Mouse (Mus musculus) erythroblast, embryonic 14.5 days (primary cell): ENCODE measurements around the gene Gpr176. TPM values are rescaled to one million over a fixed set of nuclear protein-coding genes. Genes with fewer than 3 reads are reported as not detected.

Experiments
- H3K27me3 ChIP-seq: 2 replicates; pipeline ENCODE4 v1.6.1; 2012; ENCODE audit warnings: inconsistent platforms; ENCODE audit not compliant: control insufficient read depth
- H3K36me3 ChIP-seq: 2 replicates; pipeline ENCODE4 v1.6.1; 2012; ENCODE audit warnings: mild to moderate bottlenecking, inconsistent platforms; ENCODE audit not compliant: control insufficient read depth
- H3K4me1 ChIP-seq: 2 replicates; pipeline ENCODE4 v1.6.1; 2012; ENCODE audit warnings: inconsistent platforms; ENCODE audit not compliant: control insufficient read depth
- H3K4me3 ChIP-seq: replicated peaks from 2 replicates; pipeline ENCODE3; 2012; ENCODE audit warnings: moderate library complexity, mild to moderate bottlenecking, inconsistent platforms
- H3K9me3 ChIP-seq: 2 replicates; pipeline ENCODE4 v1.6.1; 2012; ENCODE audit warnings: low read length, inconsistent platforms, mixed read lengths; ENCODE audit not compliant: control insufficient read depth
- GATA1 ChIP-seq: IDR thresholded peaks from 2 replicates; pipeline ENCODE4 v1.6.1; 2012; ENCODE audit warnings: low read length, inconsistent platforms, mixed read lengths
- TAL1 ChIP-seq: IDR thresholded peaks from 3 replicates; pipeline ENCODE4 v1.6.1; 2012; ENCODE audit warnings: low read length, inconsistent platforms, mixed read lengths
- polyA plus RNA-seq: library from polyadenylated mRNA; stranded (reverse); fragments of >175 nt; gene quantifications from 2 replicates; pipeline ENCODE4 v1.2.3, GENCODE M21; 2012

Gpr176 gene
- polyA plus RNA-seq, 1 experiment, result not detected

DNA sequence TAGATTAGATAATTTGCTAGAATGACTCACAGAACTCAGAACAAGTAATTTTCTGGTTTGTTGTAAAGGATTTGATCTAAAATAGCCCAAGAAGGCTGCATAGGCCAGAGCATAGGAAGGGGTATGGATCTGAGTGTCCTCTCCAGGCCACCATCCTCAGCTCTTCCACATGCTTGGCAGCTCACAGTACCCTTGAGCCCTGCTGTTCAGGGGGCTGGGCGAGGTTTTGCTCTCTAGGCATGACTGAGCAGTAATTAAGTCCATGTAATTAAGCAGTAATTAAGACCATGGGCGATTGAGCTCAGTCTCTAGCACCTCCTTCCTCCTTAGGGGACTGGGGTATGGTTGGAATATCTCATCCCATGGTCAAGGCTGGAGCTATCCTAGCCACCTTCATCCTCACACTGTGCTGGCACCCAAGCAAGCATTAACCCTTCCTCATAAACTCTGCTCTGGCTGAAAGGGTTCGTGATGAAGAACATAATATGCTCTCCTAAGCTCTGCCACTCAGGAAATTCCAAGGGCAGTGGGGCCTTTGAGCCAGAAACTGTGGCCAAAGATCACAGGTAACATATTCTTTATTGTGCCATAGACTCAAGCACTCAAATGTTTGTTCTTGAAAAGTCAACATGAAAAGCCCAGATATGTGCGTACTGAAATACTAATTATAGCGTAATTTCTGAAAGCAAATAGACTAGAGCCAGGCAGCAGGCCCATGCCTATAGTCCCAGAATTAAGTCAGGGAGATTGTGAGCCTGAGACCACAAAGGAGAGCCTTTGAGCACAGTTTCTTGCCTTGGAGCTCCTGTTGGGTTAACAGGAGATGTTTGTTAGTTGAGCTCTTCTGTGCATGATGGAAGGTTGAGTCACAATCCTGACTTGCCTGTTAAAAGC is 28.9 kb upstream of the Gpr176 start:
- Histone ChIP-seq H3K4me3 (no peak overlapping the region), H3K4me1 (no peaks in the 10 kb centered on the region), H3K27me3 (no peaks in the 10 kb centered on the region), H3K36me3 (peaks cover 15% of the 10 kb centered on the region), H3K9me3 (no peaks in the 10 kb centered on the region)
- no peak for TF ChIP-seq TAL1

DNA sequence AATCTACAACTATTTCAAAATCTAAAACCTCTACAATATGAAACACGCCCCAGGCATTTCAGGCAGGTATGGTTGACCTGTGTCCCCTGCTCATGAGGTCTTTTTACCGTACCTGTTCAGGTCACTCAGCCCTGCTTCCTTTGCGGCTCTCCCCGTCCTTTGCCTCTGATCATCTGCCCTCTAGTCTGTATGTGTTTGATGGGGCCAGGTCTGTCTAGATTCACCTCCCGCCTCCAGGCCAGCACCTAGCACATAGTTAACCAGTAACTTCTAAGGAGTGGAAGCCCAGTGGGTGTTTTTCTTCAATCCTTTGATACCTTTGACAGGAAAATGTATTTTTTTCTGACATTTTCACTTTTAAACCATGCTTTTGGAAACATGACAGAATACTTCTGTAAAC is 26.5 kb upstream of the Gpr176 start:
- Histone ChIP-seq H3K4me3 (no peak overlapping the region), H3K9me3 (no peaks in the 10 kb centered on the region), H3K4me1 (no peaks in the 10 kb centered on the region), H3K36me3 (peaks cover 8% of the 10 kb centered on the region), H3K27me3 (no peaks in the 10 kb centered on the region)
- TF ChIP-seq GATA1 (no peak), TAL1 (no peak)

DNA sequence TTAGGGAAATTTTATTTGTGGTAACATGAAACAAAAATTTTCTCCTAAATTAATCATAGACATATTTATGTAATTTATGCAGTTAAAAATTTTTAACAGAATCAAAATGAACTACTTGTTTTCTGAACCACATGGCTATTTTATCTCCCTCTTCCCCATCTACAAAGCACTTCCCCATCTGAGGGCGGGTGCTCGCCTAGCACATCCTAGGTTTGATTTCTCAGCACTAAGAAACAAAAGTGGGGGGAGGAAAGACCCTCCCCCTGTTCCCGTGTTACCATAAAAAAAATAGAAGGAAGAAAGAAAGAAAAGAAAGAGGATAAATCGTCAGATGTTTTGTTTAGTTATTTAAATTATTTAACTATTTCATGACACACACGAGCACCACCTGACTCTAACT is 18.0 kb upstream of the Gpr176 start:
- Histone ChIP-seq H3K4me3 (no peak overlapping the region), H3K9me3 (no peaks in the 10 kb centered on the region), H3K36me3 (no peaks in the 10 kb centered on the region), H3K4me1 (peaks cover 30% of the 10 kb centered on the region), H3K27me3 (no peaks in the 10 kb centered on the region)
- TF ChIP-seq GATA1 (no peak), TAL1 (no peak)

DNA sequence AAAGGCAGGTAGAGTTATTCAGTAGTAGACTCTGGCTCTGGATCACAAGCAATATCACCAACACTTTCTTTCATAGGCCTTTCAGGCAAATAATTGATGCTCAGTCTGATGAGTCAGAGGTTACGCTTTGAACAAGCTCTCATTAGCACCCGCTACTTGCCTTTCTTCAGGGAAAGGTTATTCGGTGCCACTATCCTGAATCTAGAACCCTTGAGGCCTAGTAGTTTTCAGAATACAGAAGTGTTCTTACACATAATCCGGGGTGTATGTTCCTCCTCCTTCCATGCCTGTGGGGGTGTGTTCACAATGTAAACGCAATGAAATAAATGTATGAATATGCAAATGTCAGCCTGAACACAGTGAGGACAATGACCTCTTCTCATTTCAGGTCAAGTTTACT is 16.9 kb upstream of the Gpr176 start:
- Histone ChIP-seq H3K36me3 (no peaks in the 10 kb centered on the region), H3K9me3 (no peaks in the 10 kb centered on the region), H3K4me3 (no peak overlapping the region), H3K4me1 (peaks cover 30% of the 10 kb centered on the region), H3K27me3 (no peaks in the 10 kb centered on the region)
- TF ChIP-seq TAL1 (no peak), GATA1 (no peak)

DNA sequence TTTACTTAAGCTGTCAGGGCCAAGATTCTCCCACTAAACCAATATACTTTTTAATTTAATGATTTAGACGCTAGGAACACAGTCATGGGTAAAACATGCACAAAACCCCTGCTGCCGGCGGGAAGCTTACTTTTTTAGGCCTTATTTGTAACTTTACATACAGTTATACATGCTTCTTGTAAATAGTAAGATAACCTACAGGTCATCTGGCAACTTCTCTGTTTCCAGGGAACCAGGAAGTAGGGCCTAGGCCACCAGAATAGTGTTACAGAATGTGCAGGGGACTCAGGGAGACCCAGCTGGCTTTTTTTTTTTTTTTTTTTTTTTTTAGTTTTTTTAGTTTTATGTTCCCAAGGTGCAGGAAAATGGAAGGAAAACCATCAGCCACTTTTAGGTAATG is 16.4 kb upstream of the Gpr176 start:
- no peak for TF ChIP-seq GATA1
- TF ChIP-seq TAL1, result no peak
- Histone ChIP-seq H3K36me3 (no peaks in the 10 kb centered on the region), H3K4me1 (peaks cover 30% of the 10 kb centered on the region), H3K9me3 (no peaks in the 10 kb centered on the region), H3K27me3 (no peaks in the 10 kb centered on the region), H3K4me3 (peak overlapping the region; percentile 92)

DNA sequence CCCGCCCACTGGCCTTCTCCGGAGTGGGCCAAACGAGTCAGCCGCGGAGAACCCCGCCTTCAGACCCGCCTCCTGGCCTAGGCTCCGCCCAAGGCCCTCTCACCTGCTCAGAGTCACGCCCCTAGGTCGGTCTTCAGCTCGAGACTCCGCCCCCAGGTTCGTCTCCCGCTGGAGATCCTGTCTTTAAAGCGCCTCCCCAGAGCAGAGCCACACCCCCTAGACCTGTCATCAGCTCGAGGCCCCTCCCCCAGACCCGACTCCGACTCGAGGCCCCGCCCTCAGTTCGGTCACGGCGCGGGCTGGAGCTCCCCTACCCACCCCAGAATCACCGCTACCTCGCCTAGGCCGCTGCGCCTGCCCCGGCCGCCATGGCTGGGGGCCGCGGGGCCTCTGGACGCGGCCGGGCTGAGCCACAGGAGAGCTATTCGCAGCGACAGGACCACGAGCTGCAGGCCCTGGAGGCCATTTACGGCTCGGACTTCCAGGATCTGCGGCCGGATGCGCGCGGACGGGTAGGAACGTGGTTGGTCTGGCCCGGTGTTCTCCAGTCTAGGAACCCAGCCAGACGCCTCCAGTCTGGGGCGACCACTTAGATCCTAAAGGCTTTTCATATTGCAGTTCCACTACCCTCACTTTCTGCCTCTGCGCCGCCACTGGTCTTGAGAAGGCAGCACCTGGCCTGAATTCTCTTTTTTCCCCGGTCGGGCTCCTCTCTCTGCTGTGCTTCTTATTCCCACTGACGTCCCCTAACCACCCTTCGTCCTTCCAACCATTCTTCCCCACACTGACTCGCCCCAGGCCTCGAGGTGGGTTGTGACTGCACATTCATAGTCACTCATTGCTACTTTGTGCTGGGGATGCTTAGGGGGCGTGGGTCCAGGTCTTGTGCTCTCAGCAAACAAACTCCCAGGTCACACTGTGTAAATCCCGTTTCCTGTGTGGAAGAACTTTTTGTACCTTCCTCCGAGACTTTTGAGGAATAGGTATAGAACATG is 15.4 kb upstream of the Gpr176 start, which contains the start of gene Eif2ak4:
Eif2ak4 (plus strand) TSS at position 278 of the 995 bp plus-strand sequence.
- TF ChIP-seq GATA1, result no peak
- no peak for TF ChIP-seq TAL1
- H3K27me3 ChIP-seq, result no peaks in the 10 kb centered on the region
- peaks cover 30% of the 10 kb centered on the region for H3K4me1 ChIP-seq
- H3K4me3 ChIP-seq, result peak within 1 kb of the TSS; percentile 92
- H3K9me3 ChIP-seq, result no peaks in the 10 kb centered on the region
- H3K36me3 ChIP-seq, result no peaks in the 10 kb centered on the region

DNA sequence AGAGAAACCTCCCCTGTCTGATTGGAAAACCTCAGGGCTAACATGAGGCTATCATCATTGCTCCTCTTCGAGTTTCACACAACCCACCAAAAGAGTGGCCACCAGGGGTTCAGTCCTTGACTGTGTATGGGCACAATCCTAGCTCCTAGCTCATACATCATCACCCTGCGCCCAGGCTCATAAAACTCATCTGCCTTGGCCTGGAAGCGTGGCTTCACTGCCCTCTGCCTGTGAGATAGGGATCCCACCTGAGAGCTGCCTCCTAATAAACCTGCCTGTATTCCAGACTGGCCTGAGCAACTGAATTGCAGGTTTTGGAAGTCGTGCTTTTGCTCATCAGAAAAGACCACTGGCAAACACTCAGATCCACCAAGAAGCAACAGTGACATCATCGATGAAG is 10.2 kb upstream of the Gpr176 start:
- H3K36me3 ChIP-seq, result no peaks in the 10 kb centered on the region
- H3K9me3 ChIP-seq, result no peaks in the 10 kb centered on the region
- peaks cover 4% of the 10 kb centered on the region; the same call in 1 of the 2 replicates for H3K27me3 ChIP-seq
- peaks cover 9% of the 10 kb centered on the region for H3K4me1 ChIP-seq
- H3K4me3 ChIP-seq, result no peak overlapping the region
- TF ChIP-seq GATA1, result no peak
- no peak for TF ChIP-seq TAL1

DNA sequence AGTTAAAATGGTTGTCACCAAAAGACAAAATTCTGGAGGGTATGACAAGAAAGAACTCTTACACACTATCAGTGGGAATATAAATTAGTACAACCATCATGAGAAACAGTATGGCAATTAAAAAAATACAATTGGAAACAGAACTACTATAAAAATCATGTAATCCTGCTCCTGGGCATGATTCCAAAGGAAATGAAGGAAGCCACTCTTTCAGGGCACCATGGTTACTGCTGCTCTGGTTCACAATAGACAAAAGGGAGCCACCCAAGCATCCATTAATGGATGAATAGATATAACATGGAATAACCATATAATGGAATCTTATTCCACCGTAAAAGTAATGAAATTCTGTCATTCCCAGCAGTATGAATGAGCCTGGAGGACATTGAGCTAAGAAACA is 6.5 kb upstream of the Gpr176 start:
- Histone ChIP-seq H3K27me3 (peaks cover 15% of the 10 kb centered on the region), H3K9me3 (no peaks in the 10 kb centered on the region), H3K4me3 (no peak overlapping the region)

DNA sequence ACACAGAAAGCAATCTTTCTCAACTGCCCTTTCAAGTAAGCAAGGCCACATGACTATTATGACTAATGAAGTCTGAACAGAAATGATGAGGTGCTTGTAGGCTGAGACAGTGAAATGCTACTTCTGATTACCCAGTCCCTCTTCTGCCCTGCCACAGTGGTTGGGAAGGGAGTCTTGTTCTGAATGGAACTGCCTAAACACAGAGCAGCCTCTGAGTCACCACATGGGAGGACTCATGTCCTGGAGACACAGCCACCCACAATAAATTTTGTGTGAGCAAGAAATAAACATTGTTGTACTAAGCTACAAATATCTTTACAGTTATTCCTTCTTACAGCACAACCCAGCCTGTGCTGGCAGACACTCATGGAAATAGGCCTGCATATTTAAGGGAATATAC is 2.7 kb upstream of the Gpr176 start:
- no peak overlapping the region for H3K4me3 ChIP-seq

More for the DNA sequence above, 6.5 kb upstream of the Gpr176 start:
- no peak for TF ChIP-seq TAL1
- TF ChIP-seq GATA1, result no peak
- Histone ChIP-seq H3K36me3 (no peaks in the 10 kb centered on the region), H3K4me1 (no peaks in the 10 kb centered on the region)

More for the DNA sequence above, 2.7 kb upstream of the Gpr176 start:
- TF ChIP-seq GATA1 (no peak), TAL1 (no peak)
- Histone ChIP-seq H3K4me1 (peaks cover 6% of the 10 kb centered on the region), H3K27me3 (peaks cover 53% of the 10 kb centered on the region), H3K9me3 (peaks cover 9% of the 10 kb centered on the region; the same call in 1 of the 2 replicates), H3K36me3 (no peaks in the 10 kb centered on the region)
